Mouse (Mus musculus): ENCODE measurements around the gene Cgref1. TPM values are rescaled to one million over a fixed set of nuclear protein-coding genes. Genes with fewer than 3 reads are reported as not detected.
A peak's percentile ranks its signal among the peaks of the same experiment; 100 is the strongest.

Gene Cgref1
- polyA plus RNA-seq, 1 experiment from 2014 or later: 38.1 TPM

- peak within 1 kb of the TSS; percentile 91 for H3K9ac ChIP-seq
- peaks cover 28% of the 10 kb centered on the region for H3K36me3 ChIP-seq
- ATAC-seq (ENCODE audit: low read depth): peak; percentile 94
- WGBS: under 1% methylated on average over 56 of the region's 56 CpGs
- H3K27me3 ChIP-seq: peaks cover 4% of the 10 kb centered on the region; the same call in 1 of the 2 replicates
- H3K9me3 ChIP-seq: no peaks in the 10 kb centered on the region
- peak within 1 kb of the TSS; percentile 78 for H3K4me3 ChIP-seq
- H3K27ac ChIP-seq (replicated peaks): peak within 1 kb of the TSS; percentile 85
- H3K4me2 ChIP-seq: peak within 1 kb of the TSS; percentile 89
- H3K4me1 ChIP-seq (replicated peaks): peaks cover 26% of the 10 kb centered on the region
These were observed 14.6 kb upstream of the Cgref1 start, which contains the start of gene Preb for GRCm38 (mm10) chr5:30959966-30960501. Preb (minus strand) TSS chr5:30960361.

- no peak for ATAC-seq (ENCODE audit: low read depth)
- Histone ChIP-seq H3K9ac (peak overlapping the region; percentile 91), H3K4me3 (peak overlapping the region; percentile 78), H3K9me3 (no peaks in the 10 kb centered on the region), H3K4me2 (peak overlapping the region; percentile 89), H3K27me3 (peaks cover 4% of the 10 kb centered on the region; the same call in 1 of the 2 replicates), H3K27ac (replicated peaks) (peak overlapping the region; percentile 85), H3K4me1 (replicated peaks) (peaks cover 26% of the 10 kb centered on the region), H3K36me3 (peaks cover 35% of the 10 kb centered on the region)
- WGBS: 39% methylated on average over 19 of the region's 19 CpGs
These were observed 13.9 kb upstream of the Cgref1 start for GRCm38 (mm10) chr5:30959198-30959854.

- peak overlapping the region; percentile 3; the same call in 1 of the 2 replicates for H3K4me3 ChIP-seq
- ATAC-seq (ENCODE audit: low read depth): no peak
- 94% methylated on average over 6 of the region's 6 CpGs for WGBS
These were observed 12.5 kb upstream of the Cgref1 start for GRCm38 (mm10) chr5:30957891-30958290.

GRCm38 (mm10) chr5:30955751-30956150 lies 10.4 kb upstream of the Cgref1 start:
- H3K4me1 ChIP-seq (replicated peaks): peaks cover 29% of the 10 kb centered on the region
- no peak overlapping the region for H3K4me2 ChIP-seq
- H3K27me3 ChIP-seq: no peaks in the 10 kb centered on the region
- no peak overlapping the region for H3K27ac ChIP-seq (replicated peaks)
- no peaks in the 10 kb centered on the region for H3K9me3 ChIP-seq
- peaks cover 62% of the 10 kb centered on the region for H3K36me3 ChIP-seq
- ATAC-seq (ENCODE audit: low read depth): no peak
- H3K9ac ChIP-seq: no peak overlapping the region
- no peak overlapping the region for H3K4me3 ChIP-seq
- 99% methylated on average over 6 of the region's 6 CpGs for whole genome bisulfite sequencing

More at GRCm38 (mm10) chr5:30957891-30958290, 12.5 kb upstream of the Cgref1 start:
- Histone ChIP-seq H3K27me3 (no peaks in the 10 kb centered on the region), H3K36me3 (peaks cover 49% of the 10 kb centered on the region), H3K9me3 (no peaks in the 10 kb centered on the region), H3K4me1 (replicated peaks) (peaks cover 26% of the 10 kb centered on the region), H3K9ac (peak overlapping the region; percentile 91; the same call in 1 of the 2 replicates), H3K27ac (replicated peaks) (no peak overlapping the region), H3K4me2 (peak overlapping the region; percentile 89)

- Histone ChIP-seq H3K27ac (replicated peaks) (no peak overlapping the region), H3K27me3 (no peaks in the 10 kb centered on the region), H3K4me2 (no peak overlapping the region), H3K36me3 (peaks cover 62% of the 10 kb centered on the region), H3K9ac (no peak overlapping the region), H3K4me1 (replicated peaks) (peaks cover 36% of the 10 kb centered on the region), H3K4me3 (no peak overlapping the region), H3K9me3 (no peaks in the 10 kb centered on the region)
- 94% methylated on average over 9 of the region's 9 CpGs for WGBS
- no peak for ATAC-seq (ENCODE audit: low read depth)
These were observed 9.2 kb upstream of the Cgref1 start for GRCm38 (mm10) chr5:30954556-30954955.

GRCm38 (mm10) chr5:30954065-30954464 lies 8.7 kb upstream of the Cgref1 start:
- Histone ChIP-seq H3K36me3 (peaks cover 62% of the 10 kb centered on the region), H3K27ac (replicated peaks) (no peak overlapping the region), H3K4me1 (replicated peaks) (peaks cover 36% of the 10 kb centered on the region), H3K9me3 (no peaks in the 10 kb centered on the region), H3K4me3 (no peak overlapping the region), H3K9ac (no peak overlapping the region), H3K27me3 (no peaks in the 10 kb centered on the region), H3K4me2 (no peak overlapping the region)
- ATAC-seq (ENCODE audit: low read depth): no peak
- 93% methylated on average over 6 of the region's 6 CpGs for WGBS

GRCm38 (mm10) chr5:30952551-30952950 lies 7.2 kb upstream of the Cgref1 start:
- Histone ChIP-seq H3K27me3 (no peaks in the 10 kb centered on the region), H3K4me2 (no peak overlapping the region), H3K4me3 (no peak overlapping the region), H3K9ac (no peak overlapping the region), H3K4me1 (replicated peaks) (peaks cover 23% of the 10 kb centered on the region), H3K36me3 (peaks cover 49% of the 10 kb centered on the region), H3K27ac (replicated peaks) (no peak overlapping the region), H3K9me3 (no peaks in the 10 kb centered on the region)
- 90% methylated on average over 5 of the region's 5 CpGs for WGBS
- ATAC-seq (ENCODE audit: low read depth): no peak

GRCm38 (mm10) chr5:30951706-30952105 lies 6.3 kb upstream of the Cgref1 start:
- H3K4me1 ChIP-seq (replicated peaks): peaks cover 19% of the 10 kb centered on the region
- no peak overlapping the region for H3K4me3 ChIP-seq
- peaks cover 45% of the 10 kb centered on the region for H3K36me3 ChIP-seq
- no peaks in the 10 kb centered on the region for H3K27me3 ChIP-seq
- no peaks in the 10 kb centered on the region for H3K9me3 ChIP-seq
- no peak overlapping the region for H3K9ac ChIP-seq
- 86% methylated on average over 6 of the region's 6 CpGs for WGBS
- ATAC-seq (ENCODE audit: low read depth): no peak
- H3K27ac ChIP-seq (replicated peaks): no peak overlapping the region
- no peak overlapping the region for H3K4me2 ChIP-seq

GRCm38 (mm10) chr5:30950922-30951321 lies 5.5 kb upstream of the Cgref1 start:
- no peak overlapping the region for H3K27ac ChIP-seq (replicated peaks)
- peaks cover 43% of the 10 kb centered on the region for H3K36me3 ChIP-seq
- H3K4me1 ChIP-seq (replicated peaks): peaks cover 19% of the 10 kb centered on the region
- WGBS: 94% methylated on average over 2 of the region's 2 CpGs
- no peaks in the 10 kb centered on the region for H3K9me3 ChIP-seq
- no peak overlapping the region for H3K9ac ChIP-seq
- H3K4me2 ChIP-seq: no peak overlapping the region
- no peak for ATAC-seq (ENCODE audit: low read depth)
- H3K27me3 ChIP-seq: no peaks in the 10 kb centered on the region
- no peak overlapping the region; the same call in 1 of the 2 replicates for H3K4me3 ChIP-seq

GRCm38 (mm10) chr5:30950451-30950850 lies 5.1 kb upstream of the Cgref1 start:
- Histone ChIP-seq H3K36me3 (peaks cover 38% of the 10 kb centered on the region), H3K4me1 (replicated peaks) (peaks cover 19% of the 10 kb centered on the region), H3K4me3 (peak overlapping the region; percentile 53), H3K9ac (peak overlapping the region; percentile 68), H3K9me3 (no peaks in the 10 kb centered on the region), H3K27me3 (no peaks in the 10 kb centered on the region), H3K4me2 (peak overlapping the region; percentile 77), H3K27ac (replicated peaks) (peak overlapping the region; percentile 68; the same call in 1 of the 2 replicates)
- 57% methylated on average over 4 of the region's 4 CpGs for WGBS
- no peak; the same call in 1 of the 2 replicates for ATAC-seq (ENCODE audit: low read depth)

GRCm38 (mm10) chr5:30949654-30950326 lies 4.4 kb upstream of the Cgref1 start:
- peak overlapping the region; percentile 77 for H3K4me2 ChIP-seq
- peak overlapping the region; percentile 68 for H3K27ac ChIP-seq (replicated peaks)
- peak overlapping the region; percentile 53 for H3K4me3 ChIP-seq
- peak overlapping the region; percentile 68 for H3K9ac ChIP-seq
- peaks cover 32% of the 10 kb centered on the region for H3K36me3 ChIP-seq
- H3K4me1 ChIP-seq (replicated peaks): peaks cover 24% of the 10 kb centered on the region
- H3K27me3 ChIP-seq: 0 out of 2 replicates have a peak, but pooled peaks cover 4% of the 10 kb centered on the region
- no peaks in the 10 kb centered on the region for H3K9me3 ChIP-seq
- WGBS: under 1% methylated on average over 31 of the region's 31 CpGs
- ATAC-seq (ENCODE audit: low read depth): peak; percentile 90

- ATAC-seq (ENCODE audit: low read depth): no peak
- Histone ChIP-seq H3K9ac (no peak overlapping the region), H3K27me3 (0 out of 2 replicates have a peak, but pooled peaks cover 5% of the 10 kb centered on the region), H3K4me2 (no peak overlapping the region), H3K9me3 (no peaks in the 10 kb centered on the region), H3K27ac (replicated peaks) (no peak overlapping the region), H3K4me3 (no peak overlapping the region), H3K4me1 (replicated peaks) (peaks cover 25% of the 10 kb centered on the region), H3K36me3 (peaks cover 20% of the 10 kb centered on the region)
- 87% methylated on average over 5 of the region's 5 CpGs for WGBS
These were observed 3.2 kb upstream of the Cgref1 start for GRCm38 (mm10) chr5:30948620-30949019.
